Mouse (Mus musculus) midbrain, embryonic 10.5 days (tissue): ENCODE measurements at regions not wholly inside any gene's neighbourhood (a gene's known extent, or its start where the extent isn't known, plus 50 kb on each side); places are given as distances from the start of the nearest gene placed in this dataset.
A peak's percentile ranks its signal among the peaks of the same experiment; 100 is the strongest.
"Not testable (repeated sequence)": the region's sequence is repeated elsewhere in the genome, so short reads cannot be mapped to it uniquely, and the experiment has no call there.

Experiments
- DNase-seq: peaks from one replicate; pipeline ENCODE4 v3.0.0-alpha.2; 2017; ENCODE audit warnings: low spot score
- H3K27ac ChIP-seq: fragments of 300-500 bp; sonication (generic); replicated peaks from 2 replicates; pipeline ENCODE4 v1.5.1; 2016; ENCODE audit warnings: mild to moderate bottlenecking
- H3K27me3 ChIP-seq: fragments of 300-500 bp; sonication (generic); 2 replicates; pipeline ENCODE4 v1.6.1; 2016; ENCODE audit warnings: low read depth, mild to moderate bottlenecking; ENCODE audit not compliant: poor library complexity, severe bottlenecking
- H3K36me3 ChIP-seq: fragments of 300-500 bp; sonication (generic); 2 replicates; pipeline ENCODE4 v1.6.1; 2016; ENCODE audit warnings: mild to moderate bottlenecking, moderate library complexity
- H3K4me1 ChIP-seq: fragments of 300-500 bp; sonication (generic); 2 replicates; pipeline ENCODE4 v1.6.1; 2016
- H3K4me3 ChIP-seq: fragments of 300-500 bp; sonication (generic); 2 replicates; pipeline ENCODE4 v1.5.1; 2016; ENCODE audit warnings: mild to moderate bottlenecking, moderate library complexity
- H3K9me3 ChIP-seq: fragments of 300-500 bp; sonication (generic); replicated peaks from 2 replicates; pipeline ENCODE4 v1.6.1; 2016; ENCODE audit warnings: mild to moderate bottlenecking
- WGBS: fragments of 180-500 bp; shearing (Covaris S2); methylation state at CpG from one replicate; pipeline ENCODE4 v1.1.7; 2016; 5-methylcytosine and 5-hydroxymethylcytosine counted together

GRCm38 (mm10) chr11:121894801-121895200 is 64.8 kb downstream of the Ptchd3 start:
- Histone ChIP-seq H3K9me3 (no peaks in the 10 kb centered on the region), H3K27me3 (no peaks in the 10 kb centered on the region), H3K27ac (no peak overlapping the region), H3K4me3 (no peak overlapping the region), H3K4me1 (no peaks in the 10 kb centered on the region), H3K36me3 (no peaks in the 10 kb centered on the region)
- WGBS = 93% methylated on average over 4 of the region's 4 CpGs
- no peak for DNase-seq

GRCm38 (mm10) chr11:121904393-121904792 is 74.3 kb downstream of the Ptchd3 start:
- WGBS = 82% methylated on average over 6 of the region's 6 CpGs
- not testable (repeated sequence) for DNase-seq, H3K4me1 ChIP-seq

GRCm38 (mm10) chr11:121924631-121925030 is 94.6 kb downstream of the Ptchd3 start:
- H3K27ac ChIP-seq = peak overlapping the region; percentile 63
- DNase-seq, H3K9me3 ChIP-seq, H3K4me1 ChIP-seq, H3K36me3 ChIP-seq, H3K27me3 ChIP-seq: not testable (repeated sequence)
- 86% methylated on average over 10 of the region's 10 CpGs for WGBS
- H3K4me3 ChIP-seq = peak overlapping the region; percentile 32; the same call in 1 of the 2 replicates

More at GRCm38 (mm10) chr11:121904393-121904792, 74.3 kb downstream of the Ptchd3 start:
- not testable (repeated sequence) for H3K4me3 ChIP-seq, H3K27me3 ChIP-seq, H3K27ac ChIP-seq, H3K36me3 ChIP-seq, H3K9me3 ChIP-seq

GRCm38 (mm10) chr11:121925043-121925442 is 95.0 kb downstream of the Ptchd3 start:
- H3K27me3 ChIP-seq, H3K9me3 ChIP-seq, H3K4me1 ChIP-seq, H3K36me3 ChIP-seq: not testable (repeated sequence)
- peak; percentile 14 for DNase-seq
- 45% methylated on average over 16 of the region's 16 CpGs for WGBS
- Histone ChIP-seq H3K4me3 (peak overlapping the region; percentile 32), H3K27ac (peak overlapping the region; percentile 63)

GRCm38 (mm10) chr11:121951726-121952125 is 121.7 kb downstream of the Ptchd3 start:
- WGBS = 78% methylated on average over 6 of the region's 6 CpGs
- H3K4me1 ChIP-seq, H3K27ac ChIP-seq, DNase-seq, H3K9me3 ChIP-seq, H3K36me3 ChIP-seq, H3K27me3 ChIP-seq, H3K4me3 ChIP-seq: not testable (repeated sequence)

GRCm38 (mm10) chr11:121956367-121957235 is 126.6 kb downstream of the Ptchd3 start:
- peak; percentile 29 for DNase-seq
- peak overlapping the region; percentile 81 for H3K27ac ChIP-seq
- WGBS = 15% methylated on average over 20 of the region's 20 CpGs
- H3K9me3 ChIP-seq, H3K4me1 ChIP-seq, H3K36me3 ChIP-seq, H3K27me3 ChIP-seq: not testable (repeated sequence)
- peak overlapping the region; percentile 51 for H3K4me3 ChIP-seq

GRCm38 (mm10) chr11:121958735-121959134 is 128.7 kb downstream of the Ptchd3 start:
- H3K36me3 ChIP-seq, H3K27me3 ChIP-seq, DNase-seq, H3K9me3 ChIP-seq, H3K4me3 ChIP-seq, H3K4me1 ChIP-seq, H3K27ac ChIP-seq: not testable (repeated sequence)
- 90% methylated on average over 5 of the region's 5 CpGs for WGBS

- not testable (repeated sequence) for H3K36me3 ChIP-seq, H3K27me3 ChIP-seq, H3K4me3 ChIP-seq, H3K4me1 ChIP-seq, H3K27ac ChIP-seq, H3K9me3 ChIP-seq, DNase-seq
Observed at GRCm38 (mm10) chr11:121964111-121964510, 134.1 kb downstream of the Ptchd3 start.

- H3K27me3 ChIP-seq, H3K4me1 ChIP-seq, H3K27ac ChIP-seq, H3K9me3 ChIP-seq, DNase-seq, H3K36me3 ChIP-seq, H3K4me3 ChIP-seq: not testable (repeated sequence)
- 0% methylated on average over 1 of the region's 1 CpGs for WGBS
Observed at GRCm38 (mm10) chr11:121965911-121966310, 135.9 kb downstream of the Ptchd3 start.
